Mouse (Mus musculus): ENCODE results near the gene Ahsg.

- TF ChIP-seq CTCF (conservative IDR thresholded peaks at IDR 0.05 in 1 of 2, IDR thresholded peaks at IDR 0.05 in 1 of 2; ENCODE audit: low read depth in 2 of 2, low read length in 2 of 2) (no peak), POLR2A (IDR thresholded peaks at IDR 0.05; ENCODE audit: low read depth, low read length) (no peak)
Measured at GRCm38 (mm10) chr16:22877660-22878390, 13.3 kb upstream of the Ahsg start.

Measured in CH12.LX (cell line).